Mouse (Mus musculus): ENCODE data around the gene 1700066M21Rik.

The 1700066M21Rik gene

DNA sequence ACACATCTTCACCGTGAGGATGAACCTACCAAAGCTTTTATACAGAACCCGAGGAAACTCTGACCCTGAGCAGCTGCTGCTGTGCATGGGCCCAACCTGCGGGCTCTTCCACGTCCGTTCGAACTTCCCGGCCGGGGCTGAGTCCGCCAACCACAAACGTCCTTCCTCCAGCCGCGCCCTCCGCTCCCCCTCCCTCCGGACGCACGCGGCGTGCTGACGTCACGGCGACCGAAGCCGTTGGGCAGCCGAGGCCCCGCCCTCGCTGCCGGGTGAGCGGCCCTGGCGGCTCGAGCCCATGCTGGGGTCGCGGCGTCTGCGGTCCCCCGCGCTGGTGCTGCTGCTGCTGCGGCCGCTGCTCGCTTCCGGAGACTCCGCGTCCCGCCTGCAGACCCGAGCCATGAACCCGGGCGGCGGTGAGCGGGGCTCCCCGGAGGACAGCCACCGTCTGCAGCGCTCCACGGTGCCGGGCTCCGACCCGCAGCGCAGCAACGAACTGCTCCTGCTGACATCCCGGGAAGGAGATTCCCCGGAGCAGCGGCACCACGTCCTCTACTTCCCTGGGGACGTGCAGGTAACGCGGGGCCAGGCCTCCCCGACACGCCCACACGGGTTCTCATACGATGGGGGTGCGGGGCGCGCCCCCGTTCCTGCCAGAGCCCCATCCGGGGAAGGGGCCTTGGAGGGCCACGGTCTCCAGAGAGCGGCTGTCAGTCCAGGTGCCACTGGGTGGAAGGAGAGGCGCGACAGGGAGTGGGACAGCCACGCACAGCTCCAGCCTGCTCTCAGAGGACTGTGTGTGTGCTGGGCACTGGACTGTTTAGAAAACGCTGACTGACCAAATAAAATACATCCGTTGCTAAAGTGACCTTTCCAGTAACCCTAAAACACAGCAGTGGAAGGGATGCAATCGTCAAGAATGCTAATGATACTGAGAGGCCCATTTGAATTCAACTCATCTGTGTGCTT is at the start of gene 1700066M21Rik:
Gene 1700066M21Rik, plus strand, starts transcription at position 245 of the 966 bp plus-strand sequence.
- peak; percentile 88 for DNase-seq (ENCODE audit: low read depth, low spot score)

DNA sequence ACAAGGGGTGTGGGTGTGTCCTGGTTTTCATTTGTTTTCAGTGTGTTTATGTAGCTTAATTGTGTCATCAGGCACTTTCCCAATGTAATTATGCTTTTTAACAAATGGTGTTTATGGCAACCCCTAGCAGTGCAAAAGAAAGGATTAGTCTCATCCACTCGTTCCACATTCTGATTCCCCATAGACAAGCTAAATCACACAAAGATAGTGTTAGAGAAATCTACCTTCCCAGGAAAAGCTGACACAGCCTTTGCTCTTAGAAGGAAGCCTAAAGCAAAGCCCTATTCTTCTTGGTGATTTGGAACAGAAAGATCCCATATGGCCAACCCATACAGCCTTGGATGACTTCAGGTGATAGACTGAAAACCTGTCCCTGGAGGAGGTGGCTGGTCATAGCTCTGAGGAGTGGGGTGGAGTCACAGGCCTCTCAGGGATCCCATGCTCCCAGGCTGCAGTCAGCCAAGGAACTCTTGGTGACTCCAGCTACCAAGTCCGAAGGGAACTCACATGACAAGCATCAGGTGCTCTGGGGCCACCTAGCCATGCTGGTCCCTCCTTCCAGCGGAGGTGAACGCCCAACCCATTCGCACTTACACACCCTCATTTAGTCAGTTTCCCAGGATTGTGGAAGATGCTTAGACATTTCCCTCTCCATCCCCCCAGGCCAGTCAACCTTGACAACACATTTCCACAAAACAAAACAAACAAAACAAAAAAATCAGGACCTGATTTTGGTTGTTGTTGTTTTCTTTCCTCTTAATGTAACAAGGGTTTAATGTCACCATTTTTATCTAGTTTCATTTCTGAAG is 47.9 kb upstream of the 1700066M21Rik start:
- no peak for DNase-seq (ENCODE audit: low read depth, low spot score)

- peak; percentile 5 for DNase-seq (ENCODE audit: low read depth, low spot score)
These were observed 47.2 kb upstream of the 1700066M21Rik start for GRCm38 (mm10) chr1:57330228-57330627.

GRCm38 (mm10) chr1:57332040-57332439 is 45.4 kb upstream of the 1700066M21Rik start:
- DNase-seq (ENCODE audit: low read depth, low spot score) = no peak

DNA sequence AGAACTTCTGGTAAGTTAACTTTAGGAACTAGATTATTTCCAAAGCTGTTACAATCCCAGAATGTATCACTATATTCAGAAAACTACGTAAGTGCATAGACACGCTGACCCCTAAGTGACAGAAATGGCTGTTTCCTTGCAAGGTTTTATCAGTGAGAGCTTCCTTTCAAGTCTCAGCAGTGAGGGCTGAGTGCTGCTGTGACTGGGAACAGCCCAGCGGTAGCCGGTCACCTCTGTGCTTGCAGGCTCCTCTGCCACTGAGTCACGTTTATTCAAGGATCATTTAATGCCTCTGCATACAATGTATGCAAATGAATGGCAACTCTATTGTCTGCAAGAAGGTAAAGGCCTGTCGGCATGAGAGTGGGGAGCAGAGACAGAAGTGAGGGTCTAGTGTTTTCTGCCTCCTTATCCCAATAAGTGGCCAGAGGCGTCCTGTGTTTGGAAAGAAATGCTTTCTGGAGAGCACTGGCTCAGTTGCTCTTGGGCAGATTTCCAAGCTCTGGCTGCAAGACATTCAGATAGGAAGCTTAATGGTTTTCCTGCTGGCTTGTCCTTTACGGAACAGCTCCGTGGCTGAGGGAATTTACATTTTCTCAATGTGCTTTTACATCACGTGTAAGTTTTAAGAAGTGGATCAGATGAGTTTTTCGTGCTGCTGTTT is 43.7 kb upstream of the 1700066M21Rik start:
- DNase-seq (ENCODE audit: low read depth, low spot score) = no peak

- DNase-seq (ENCODE audit: low read depth, low spot score) = no peak
These were observed 42.2 kb upstream of the 1700066M21Rik start for GRCm38 (mm10) chr1:57335200-57335599.

- DNase-seq (ENCODE audit: low read depth, low spot score) = peak; percentile 2
These were observed 38.1 kb upstream of the 1700066M21Rik start for GRCm38 (mm10) chr1:57339156-57339796.

DNA sequence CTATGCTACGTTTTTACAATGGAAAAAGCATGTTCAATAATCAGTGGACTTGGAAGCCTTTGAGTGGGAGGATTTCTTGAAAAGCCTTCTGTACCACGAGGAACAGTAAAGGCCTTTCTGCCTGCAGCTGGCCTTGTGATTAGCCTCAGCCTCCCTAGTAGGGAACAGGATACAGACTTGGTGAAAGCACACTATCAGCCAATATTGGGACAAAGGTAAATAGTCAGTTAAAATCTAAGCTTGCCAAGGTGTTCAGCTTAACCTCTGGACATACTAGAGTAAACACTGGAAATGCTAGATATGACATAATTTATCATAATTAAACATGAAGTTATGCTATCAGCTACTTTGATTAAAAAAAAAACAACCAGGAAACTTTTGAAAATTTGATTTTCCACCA is 36.2 kb upstream of the 1700066M21Rik start:
- no peak for DNase-seq (ENCODE audit: low read depth, low spot score)

DNA sequence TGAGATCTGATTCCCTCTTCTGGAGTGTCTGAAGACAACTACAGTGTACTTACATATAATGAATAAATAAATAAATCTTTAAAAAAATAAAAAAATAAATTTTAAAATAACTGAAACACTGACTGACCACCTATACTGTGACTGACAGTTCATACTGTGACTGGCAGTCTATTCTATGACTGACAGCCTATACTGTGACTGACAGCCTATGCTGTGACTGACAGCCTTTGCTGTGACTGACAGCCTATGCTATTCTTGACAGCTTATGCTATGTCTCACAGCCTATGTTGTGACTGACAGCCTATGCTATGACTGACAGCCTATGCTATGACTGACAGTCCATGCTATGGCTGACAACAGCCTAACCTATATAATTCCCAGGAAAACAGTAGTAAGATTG is 29.9 kb upstream of the 1700066M21Rik start:
- DNase-seq (ENCODE audit: low read depth, low spot score) = no peak

DNA sequence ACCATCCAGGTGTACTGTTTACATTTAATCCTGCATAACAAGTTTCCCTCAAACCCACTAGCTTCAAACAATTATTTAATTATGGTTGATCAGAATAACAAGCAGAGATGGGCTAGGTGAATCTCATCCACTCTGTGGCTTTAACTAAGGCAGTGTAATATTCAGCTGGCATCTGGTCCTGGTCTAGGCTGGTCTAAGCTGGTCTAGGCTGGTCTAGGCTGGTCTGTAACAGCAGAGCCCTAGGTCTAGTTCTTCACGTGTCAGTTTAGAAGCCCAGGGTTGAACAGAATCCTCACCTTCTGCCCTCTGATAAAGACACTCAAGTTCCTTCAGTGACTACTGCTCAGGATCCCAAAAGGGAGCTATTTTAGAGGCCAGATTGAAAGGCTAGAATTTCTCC is 25.5 kb upstream of the 1700066M21Rik start:
- DNase-seq (ENCODE audit: low read depth, low spot score) = no peak

DNA sequence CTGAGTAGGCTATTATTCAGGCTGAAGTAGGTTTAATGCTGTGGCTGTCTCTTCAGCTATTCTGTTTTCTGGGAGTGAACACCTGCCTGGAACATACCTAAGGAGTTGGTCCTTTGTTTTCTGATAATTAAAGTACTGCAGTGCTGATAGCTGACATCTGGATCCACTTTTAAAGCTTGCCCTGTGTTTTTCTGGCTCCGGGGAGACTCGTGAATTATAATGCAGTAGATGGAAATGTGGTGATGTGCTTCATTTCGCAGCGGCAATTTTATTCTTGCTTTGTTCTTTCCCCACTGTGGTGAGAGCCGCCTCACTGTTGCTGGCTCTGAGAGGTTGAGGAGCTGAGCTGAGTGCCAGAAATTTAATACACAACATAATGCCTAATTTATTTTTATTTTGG is 18.9 kb upstream of the 1700066M21Rik start:
- no peak for DNase-seq (ENCODE audit: low read depth, low spot score)

DNA sequence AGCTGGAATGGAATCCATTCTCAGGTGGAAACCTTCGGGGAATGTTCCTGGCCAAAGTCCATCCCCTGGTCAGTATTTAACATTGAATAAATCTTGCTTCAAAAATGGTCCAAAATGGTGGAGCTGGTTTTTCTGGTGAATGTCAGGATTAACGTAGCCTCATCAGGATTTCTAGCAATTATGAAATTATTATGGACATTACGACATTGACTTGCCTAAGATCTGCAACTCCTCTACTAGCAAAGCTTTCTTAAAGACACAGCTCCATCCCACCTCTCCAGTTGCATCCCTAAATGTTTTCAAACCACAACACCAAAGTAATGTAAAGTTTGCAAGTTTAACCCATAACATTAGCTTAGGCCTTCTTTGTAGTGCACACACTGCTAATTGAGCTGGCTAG is 10.0 kb upstream of the 1700066M21Rik start:
- no peak for DNase-seq (ENCODE audit: low read depth, low spot score)

GRCm38 (mm10) chr1:57369111-57369510 is 8.3 kb upstream of the 1700066M21Rik start:
- DNase-seq (ENCODE audit: low read depth, low spot score) = no peak

- DNase-seq (ENCODE audit: low read depth, low spot score) = no peak
These were observed 7.0 kb upstream of the 1700066M21Rik start for GRCm38 (mm10) chr1:57370451-57370850.

- no peak for DNase-seq (ENCODE audit: low read depth, low spot score)
These were observed 2.1 kb upstream of the 1700066M21Rik start for GRCm38 (mm10) chr1:57375276-57375675.

- no peak for DNase-seq (ENCODE audit: low read depth, low spot score)
These were observed 614 bp upstream of the 1700066M21Rik start for GRCm38 (mm10) chr1:57376806-57377205.

GRCm38 (mm10) chr1:57386519-57386918 is 9.1 kb downstream of the 1700066M21Rik start:
- DNase-seq (ENCODE audit: low read depth, low spot score) = no peak

DNA sequence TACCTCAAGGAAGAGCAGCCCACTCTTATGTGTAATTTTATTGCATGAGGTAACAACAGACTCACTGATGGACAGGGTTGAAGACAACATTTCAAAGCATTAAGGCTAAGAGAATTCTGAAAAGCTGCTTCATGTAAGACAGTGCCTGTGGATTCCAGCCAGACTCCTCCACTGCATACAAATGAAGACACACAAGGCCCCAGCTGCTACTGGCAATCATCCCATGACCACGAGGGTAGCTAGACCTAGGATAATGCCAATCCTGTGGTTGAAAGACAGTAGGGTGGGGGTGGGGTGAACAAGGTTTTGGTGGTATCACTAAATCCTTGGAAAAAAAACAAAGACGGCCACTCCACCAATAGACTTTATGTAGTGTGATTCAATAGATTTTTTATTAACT is 10.5 kb downstream of the 1700066M21Rik start:
- DNase-seq (ENCODE audit: low read depth, low spot score) = no peak

DNA sequence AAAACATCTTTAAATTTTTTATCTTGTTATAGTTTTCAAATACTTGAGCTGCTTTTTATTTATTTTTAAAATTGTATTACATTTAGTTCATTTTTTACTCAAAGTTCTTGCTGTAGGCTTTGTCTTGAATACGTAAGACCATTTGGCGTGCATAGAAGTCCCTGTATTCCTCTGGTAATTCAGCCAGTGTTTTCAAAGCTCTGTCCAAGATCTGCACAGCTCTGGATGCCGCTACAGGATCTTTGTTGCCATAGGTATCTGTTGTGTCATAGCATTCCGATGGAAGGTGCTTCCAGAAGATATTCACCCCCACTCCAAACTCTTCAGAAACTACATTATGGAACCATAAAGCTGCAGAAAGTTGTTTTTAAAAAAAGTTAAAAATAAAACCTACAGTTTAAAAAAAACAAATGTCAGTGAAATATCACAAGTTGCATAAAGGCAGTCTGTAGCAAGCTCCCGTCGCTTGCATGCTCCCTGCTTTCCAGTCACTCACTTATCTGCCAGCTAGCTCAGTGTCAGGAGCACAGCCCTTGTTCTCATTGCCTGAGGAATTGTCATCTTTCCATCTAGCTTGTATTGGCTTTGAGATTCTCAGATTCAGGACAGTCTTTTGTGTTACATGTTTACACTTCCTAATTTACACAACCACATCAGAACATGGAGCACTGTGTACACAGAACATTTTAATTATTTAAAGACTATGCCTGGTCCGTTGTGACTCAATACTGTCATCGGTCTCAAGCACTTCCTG is 11.2 kb downstream of the 1700066M21Rik start:
- DNase-seq (ENCODE audit: low read depth, low spot score) = no peak

- DNase-seq (ENCODE audit: low read depth, low spot score) = no peak
These were observed 13.8 kb downstream of the 1700066M21Rik start for GRCm38 (mm10) chr1:57390993-57391790.
